Mouse (Mus musculus): Measurements from ENCODE around the gene Mbd3. TPM values are rescaled to one million over a fixed set of nuclear protein-coding genes. Genes with fewer than 3 reads are reported as not detected.
"Not testable (repeated sequence)": the region's sequence is repeated elsewhere in the genome, so short reads cannot be mapped to it uniquely, and the experiment has no call there.

Mbd3 gene
- total RNA-seq, 2 experiments from 2014 or later: 85.0 to 94.1 TPM

GRCm38 (mm10) chr10:80345929-80346328 lies 53.4 kb downstream of the Mbd3 start:
- ATAC-seq (replicated peaks; ENCODE audit: poor library complexity, severe bottlenecking): not testable (repeated sequence)

GRCm38 (mm10) chr10:80345122-80345521 lies 54.2 kb downstream of the Mbd3 start:
- ATAC-seq (replicated peaks; ENCODE audit: poor library complexity, severe bottlenecking): no peak

GRCm38 (mm10) chr10:80344131-80344661 lies 55.2 kb downstream of the Mbd3 start:
- no peak for ATAC-seq (replicated peaks; ENCODE audit: poor library complexity, severe bottlenecking)

GRCm38 (mm10) chr10:80343425-80343895 lies 55.9 kb downstream of the Mbd3 start:
- no peak for ATAC-seq (replicated peaks; ENCODE audit: poor library complexity, severe bottlenecking)

GRCm38 (mm10) chr10:80342749-80343424 lies 56.5 kb downstream of the Mbd3 start:
- ATAC-seq (replicated peaks; ENCODE audit: poor library complexity, severe bottlenecking): peak; percentile 62

Other genes starting within 250 kb of the Mbd3 start
- gene Cirbp, start 233.6 kb downstream of the Mbd3 start, total RNA-seq (2014; fragmentation: Nextera tagmentation): 25.3 and 70.7 TPM in 2 replicates
- 36.8 and 40.7 TPM in 2 replicates for gene Cirbp, start 233.6 kb downstream of the Mbd3 start, total RNA-seq (2017)
- 17.2 and 43.4 TPM in 2 replicates for gene 1600002K03Rik, start 226.6 kb downstream of the Mbd3 start, total RNA-seq (2014; fragmentation: Nextera tagmentation)
- gene 1600002K03Rik, start 226.6 kb downstream of the Mbd3 start, total RNA-seq (2017): 11.2 and 11.5 TPM in 2 replicates
- not detected in 2 replicates for gene Efna2, start 220.1 kb downstream of the Mbd3 start, total RNA-seq (2014; fragmentation: Nextera tagmentation)
- 0.05 TPM in 1 of 2 replicates, not detected in the other for gene Efna2, start 220.1 kb downstream of the Mbd3 start, total RNA-seq (2017)
- 52.6 and 53.1 TPM in 2 replicates for gene Mum1, start 173.1 kb downstream of the Mbd3 start, total RNA-seq (2014; fragmentation: Nextera tagmentation)
- 30.6 and 31.0 TPM in 2 replicates for gene Mum1, start 173.1 kb downstream of the Mbd3 start, total RNA-seq (2017)
- 109 and 191 TPM in 2 replicates for gene Ndufs7, start 150.4 kb downstream of the Mbd3 start, total RNA-seq (2014; fragmentation: Nextera tagmentation)
- 97.9 and 124 TPM in 2 replicates for gene Ndufs7, start 150.4 kb downstream of the Mbd3 start, total RNA-seq (2017)
- 4.8 and 6.9 TPM in 2 replicates for gene Gamt, start 138.5 kb downstream of the Mbd3 start, total RNA-seq (2014; fragmentation: Nextera tagmentation)
- gene Gamt, start 138.5 kb downstream of the Mbd3 start, total RNA-seq (2017): 3.1 and 5.7 TPM in 2 replicates
- 128 and 145 TPM in 2 replicates for gene Dazap1, start 138.1 kb downstream of the Mbd3 start, total RNA-seq (2014; fragmentation: Nextera tagmentation)
- gene Dazap1, start 138.1 kb downstream of the Mbd3 start, total RNA-seq (2017): 154 and 157 TPM in 2 replicates
- 3,725 and 3,829 TPM in 2 replicates for gene Rps15, start 107.1 kb downstream of the Mbd3 start, total RNA-seq (2014; fragmentation: Nextera tagmentation)
- 2,646 and 2,810 TPM in 2 replicates for gene Rps15, start 107.1 kb downstream of the Mbd3 start, total RNA-seq (2017)
- gene Apc2, start 103.6 kb downstream of the Mbd3 start, total RNA-seq (2014; fragmentation: Nextera tagmentation): not detected in 2 replicates
- not detected in 2 replicates for gene Apc2, start 103.6 kb downstream of the Mbd3 start, total RNA-seq (2017)
- gene 2310011J03Rik, start 79.0 kb downstream of the Mbd3 start, total RNA-seq (2014; fragmentation: Nextera tagmentation): 35.2 and 45.0 TPM in 2 replicates
- 16.4 and 17.4 TPM in 2 replicates for gene 2310011J03Rik, start 79.0 kb downstream of the Mbd3 start, total RNA-seq (2017)
- 6.7 and 7.2 TPM in 2 replicates for gene Pcsk4, start 70.1 kb downstream of the Mbd3 start, total RNA-seq (2014; fragmentation: Nextera tagmentation)
- gene Pcsk4, start 70.1 kb downstream of the Mbd3 start, total RNA-seq (2017): 0.98 and 1.6 TPM in 2 replicates
- gene Reep6, start 69.6 kb downstream of the Mbd3 start, total RNA-seq (2014; fragmentation: Nextera tagmentation): 0.11 and 0.60 TPM in 2 replicates
- 0.22 and 2.7 TPM in 2 replicates for gene Reep6, start 69.6 kb downstream of the Mbd3 start, total RNA-seq (2017)
- not detected in 2 replicates for gene Adamtsl5, start 51.1 kb downstream of the Mbd3 start, total RNA-seq (2014; fragmentation: Nextera tagmentation)
- not detected in 2 replicates for gene Adamtsl5, start 51.1 kb downstream of the Mbd3 start, total RNA-seq (2017)
- not detected in 2 replicates for gene Plk5, start 43.1 kb downstream of the Mbd3 start, total RNA-seq (2014; fragmentation: Nextera tagmentation)
- not detected in 2 replicates for gene Plk5, start 43.1 kb downstream of the Mbd3 start, total RNA-seq (2017)
- 0.67 and 3.6 TPM in 2 replicates for gene Mex3d, start 11.9 kb downstream of the Mbd3 start, total RNA-seq (2014; fragmentation: Nextera tagmentation)
- 2.1 and 2.2 TPM in 2 replicates for gene Mex3d, start 11.9 kb downstream of the Mbd3 start, total RNA-seq (2017)
- 382 and 438 TPM in 2 replicates for gene Uqcr11, start 7.3 kb upstream of the Mbd3 start, total RNA-seq (2014; fragmentation: Nextera tagmentation)
- gene Uqcr11, start 7.3 kb upstream of the Mbd3 start, total RNA-seq (2017): 172 and 277 TPM in 2 replicates
- gene Tcf3, start 34.1 kb upstream of the Mbd3 start, total RNA-seq (2014; fragmentation: Nextera tagmentation): 33.8 and 55.2 TPM in 2 replicates
- 30.7 and 48.4 TPM in 2 replicates for gene Tcf3, start 34.1 kb upstream of the Mbd3 start, total RNA-seq (2017)
- not detected in 2 replicates for gene Onecut3, start 95.3 kb upstream of the Mbd3 start, total RNA-seq (2014; fragmentation: Nextera tagmentation)
- not detected in 2 replicates for gene Onecut3, start 95.3 kb upstream of the Mbd3 start, total RNA-seq (2017)
- 0.64 TPM in 1 of 2 replicates, not detected in the other for gene Atp8b3, start 139.6 kb upstream of the Mbd3 start, total RNA-seq (2014; fragmentation: Nextera tagmentation)
- gene Atp8b3, start 139.6 kb upstream of the Mbd3 start, total RNA-seq (2017): not detected in 2 replicates
- gene Rexo1, start 162.0 kb upstream of the Mbd3 start, total RNA-seq (2014; fragmentation: Nextera tagmentation): 43.7 and 48.2 TPM in 2 replicates
- 17.5 and 28.8 TPM in 2 replicates for gene Rexo1, start 162.0 kb upstream of the Mbd3 start, total RNA-seq (2017)
- 9.3 and 10.1 TPM in 2 replicates for gene Klf16, start 177.8 kb upstream of the Mbd3 start, total RNA-seq (2014; fragmentation: Nextera tagmentation)
- gene Klf16, start 177.8 kb upstream of the Mbd3 start, total RNA-seq (2017): 2.8 and 6.8 TPM in 2 replicates
- gene Abhd17a, start 190.8 kb upstream of the Mbd3 start, total RNA-seq (2014; fragmentation: Nextera tagmentation): 27.7 and 36.2 TPM in 2 replicates
- 24.2 and 33.5 TPM in 2 replicates for gene Abhd17a, start 190.8 kb upstream of the Mbd3 start, total RNA-seq (2017)
- 40.5 and 72.3 TPM in 2 replicates for gene Scamp4, start 203.3 kb upstream of the Mbd3 start, total RNA-seq (2014; fragmentation: Nextera tagmentation)
- gene Scamp4, start 203.3 kb upstream of the Mbd3 start, total RNA-seq (2017): 10.7 and 11.4 TPM in 2 replicates
- 0.79 TPM in 1 of 2 replicates, not detected in the other for gene Adat3, start 203.3 kb upstream of the Mbd3 start, total RNA-seq (2014; fragmentation: Nextera tagmentation)
- gene Adat3, start 203.3 kb upstream of the Mbd3 start, total RNA-seq (2017): 0.34 and 0.67 TPM in 2 replicates
- 3.1 TPM in 1 of 2 replicates, not detected in the other for gene Gm49322, start 206.5 kb upstream of the Mbd3 start, total RNA-seq (2014; fragmentation: Nextera tagmentation)
- gene Gm49322, start 206.5 kb upstream of the Mbd3 start, total RNA-seq (2017): 0.39 TPM in 1 of 2 replicates, not detected in the other
- 47.7 and 65.2 TPM in 2 replicates for gene Csnk1g2, start 223.3 kb upstream of the Mbd3 start, total RNA-seq (2014; fragmentation: Nextera tagmentation)
- gene Csnk1g2, start 223.3 kb upstream of the Mbd3 start, total RNA-seq (2017): 112 and 127 TPM in 2 replicates

Data from granulocyte monocyte progenitor cell, adult 5-6 weeks (primary cell).